Mouse (Mus musculus): Measurements from ENCODE around the gene 4930404N11Rik. TPM values are rescaled to one million over a fixed set of nuclear protein-coding genes. Genes with fewer than 3 reads are reported as not detected.

The 4930404N11Rik gene
- polyA plus RNA-seq, 1 experiment = 30.6 TPM

DNA sequence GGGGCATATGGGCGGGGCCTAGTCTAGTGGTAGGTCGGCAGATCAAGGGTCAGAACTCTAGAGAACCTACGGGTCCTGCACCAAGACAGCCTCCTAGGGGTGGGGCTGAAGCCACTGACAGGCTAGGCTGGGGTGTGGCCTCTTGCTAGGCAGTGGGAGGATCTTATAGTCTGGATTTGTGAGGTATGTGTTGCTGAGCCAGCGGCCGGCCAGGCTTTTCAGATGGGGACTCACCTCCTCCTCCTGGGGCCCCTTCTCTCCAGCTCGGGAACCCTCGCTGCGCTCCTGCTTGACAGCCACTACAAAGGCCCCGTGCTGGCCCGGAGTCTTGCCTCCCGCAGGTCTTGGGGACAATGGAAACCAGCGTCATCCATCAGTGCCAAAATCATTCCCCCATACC is 16.5 kb downstream of the 4930404N11Rik start:
- Histone ChIP-seq H3K27me3 (replicated peaks) (no peaks in the 10 kb centered on the region), H3K4me3 (replicated peaks) (peak overlapping the region; percentile 99), H3K36me3 (replicated peaks; ENCODE audit: low read length) (peaks cover 39% of the 10 kb centered on the region), H3K9me3 (no peaks in the 10 kb centered on the region), H3K4me1 (peaks cover 73% of the 10 kb centered on the region)
- TF ChIP-seq GATA1 (IDR thresholded peaks at IDR 0.05; ENCODE audit: borderline replicate concordance, low read length) (no peak), FLI1 (IDR thresholded peaks at IDR 0.05; ENCODE audit: low read length) (no peak)

DNA sequence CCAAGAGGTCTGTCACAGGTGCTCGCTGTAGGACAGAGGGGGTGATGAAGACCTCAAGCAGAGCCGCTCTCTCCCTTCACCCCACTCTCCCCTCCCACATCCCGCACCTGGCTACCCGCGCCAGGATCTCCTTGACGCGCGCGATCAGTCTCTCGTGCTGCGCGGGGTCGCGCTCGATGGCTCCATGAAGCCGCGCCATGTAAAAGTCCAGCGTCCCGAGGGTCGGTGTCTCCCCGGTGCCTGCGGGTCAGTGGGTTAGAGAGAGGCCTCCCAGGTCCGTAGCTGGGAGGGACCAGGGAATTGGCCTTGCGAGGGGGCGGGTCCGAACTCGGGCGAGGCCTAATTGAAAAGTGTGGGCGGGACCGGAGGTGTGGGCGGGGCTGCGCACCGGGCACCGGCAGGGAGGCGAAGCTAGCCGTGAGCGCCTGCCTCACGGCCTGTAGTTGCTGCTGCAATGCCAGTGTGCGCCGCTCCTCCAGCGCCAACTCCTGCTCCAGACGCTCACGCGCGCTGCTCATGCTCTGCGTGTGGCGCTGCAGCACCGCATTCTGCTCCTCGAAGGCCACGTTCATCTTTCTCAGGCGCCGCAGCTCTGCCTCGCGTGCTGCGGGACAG is 19.1 kb downstream of the 4930404N11Rik start:
- Histone ChIP-seq H3K4me1 (peaks cover 86% of the 10 kb centered on the region), H3K4me3 (replicated peaks) (peak overlapping the region; percentile 85)

GRCm38 (mm10) chr10:81345162-81345534 is 20.5 kb downstream of the 4930404N11Rik start:
- Histone ChIP-seq H3K27me3 (replicated peaks) (peaks cover 12% of the 10 kb centered on the region), H3K4me1 (peaks cover 92% of the 10 kb centered on the region), H3K4me3 (replicated peaks) (no peak overlapping the region), H3K9me3 (no peaks in the 10 kb centered on the region), H3K36me3 (replicated peaks; ENCODE audit: low read length) (peaks cover 39% of the 10 kb centered on the region)
- TF ChIP-seq GATA1 (IDR thresholded peaks at IDR 0.05; ENCODE audit: borderline replicate concordance, low read length) (no peak), FLI1 (IDR thresholded peaks at IDR 0.05; ENCODE audit: low read length) (no peak)

More for the DNA sequence above, 19.1 kb downstream of the 4930404N11Rik start:
- peaks cover 39% of the 10 kb centered on the region for H3K36me3 ChIP-seq (replicated peaks; ENCODE audit: low read length)
- H3K27me3 ChIP-seq (replicated peaks) = peaks cover 12% of the 10 kb centered on the region
- H3K9me3 ChIP-seq = no peaks in the 10 kb centered on the region
- no peak for TF ChIP-seq FLI1 (IDR thresholded peaks at IDR 0.05; ENCODE audit: low read length)

GRCm38 (mm10) chr10:81344421-81345161 is 21.0 kb downstream of the 4930404N11Rik start:
- no peak overlapping the region for H3K4me3 ChIP-seq (replicated peaks)
- TF ChIP-seq FLI1 (IDR thresholded peaks at IDR 0.05; ENCODE audit: low read length) (no peak), GATA1 (IDR thresholded peaks at IDR 0.05; ENCODE audit: borderline replicate concordance, low read length) (no peak)

DNA sequence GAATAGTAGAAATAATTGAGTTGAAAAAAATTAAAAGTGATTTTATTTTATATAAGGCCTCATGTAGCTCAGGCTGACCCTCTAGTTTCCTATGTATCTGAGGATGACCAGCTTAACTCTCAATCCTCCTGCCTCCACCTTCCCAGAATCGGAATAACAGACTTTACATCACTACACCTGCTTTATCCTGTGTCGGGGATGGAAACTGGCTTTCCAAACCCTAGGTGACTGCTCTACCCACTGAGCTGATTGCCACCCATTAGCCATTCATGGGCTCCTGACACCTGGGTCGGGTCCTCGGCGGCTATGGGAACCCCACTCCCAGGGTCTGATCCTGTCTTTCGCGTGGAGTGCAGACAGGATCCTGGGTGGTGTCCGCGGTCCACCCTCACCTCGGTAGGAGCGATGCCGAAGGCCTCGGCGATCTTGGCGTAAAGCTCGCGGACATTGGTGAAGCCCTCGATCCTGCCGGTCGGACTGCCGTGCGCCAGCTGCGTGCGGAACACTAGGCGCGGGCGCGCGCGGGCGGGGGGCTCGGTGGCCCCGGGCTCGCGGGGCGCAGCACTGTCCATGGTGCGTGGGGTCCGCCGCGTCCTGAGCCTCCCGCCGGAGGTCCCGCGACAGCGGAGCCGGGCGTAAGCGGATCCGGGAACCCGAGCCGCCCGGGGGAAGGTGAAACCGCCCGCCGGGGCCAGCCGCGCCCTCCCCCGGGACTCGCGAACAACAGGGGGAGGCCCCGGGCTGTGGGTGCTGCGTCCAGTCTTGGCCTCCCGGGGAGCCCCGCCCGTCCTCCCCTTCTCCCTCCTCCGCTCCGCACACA is 22.7 kb downstream of the 4930404N11Rik start, which contains the start of gene Gipc3:
TSS of gene Gipc3 (minus strand) at position 581 of the 820 bp plus-strand sequence.
- peaks cover 36% of the 10 kb centered on the region for H3K36me3 ChIP-seq (replicated peaks; ENCODE audit: low read length)
- peaks cover 83% of the 10 kb centered on the region for H3K4me1 ChIP-seq
- TF ChIP-seq FLI1 (IDR thresholded peaks at IDR 0.05; ENCODE audit: low read length) (no peak), GATA1 (IDR thresholded peaks at IDR 0.05; ENCODE audit: borderline replicate concordance, low read length) (no peak)
- no peaks in the 10 kb centered on the region for H3K9me3 ChIP-seq
- H3K4me3 ChIP-seq (replicated peaks) = peak within 1 kb of the TSS; percentile 93
- H3K27me3 ChIP-seq (replicated peaks) = peaks cover 12% of the 10 kb centered on the region

More at GRCm38 (mm10) chr10:81344421-81345161, 21.0 kb downstream of the 4930404N11Rik start:
- Histone ChIP-seq H3K9me3 (no peaks in the 10 kb centered on the region), H3K4me1 (peaks cover 91% of the 10 kb centered on the region), H3K36me3 (replicated peaks; ENCODE audit: low read length) (peaks cover 39% of the 10 kb centered on the region), H3K27me3 (replicated peaks) (peaks cover 12% of the 10 kb centered on the region)

DNA sequence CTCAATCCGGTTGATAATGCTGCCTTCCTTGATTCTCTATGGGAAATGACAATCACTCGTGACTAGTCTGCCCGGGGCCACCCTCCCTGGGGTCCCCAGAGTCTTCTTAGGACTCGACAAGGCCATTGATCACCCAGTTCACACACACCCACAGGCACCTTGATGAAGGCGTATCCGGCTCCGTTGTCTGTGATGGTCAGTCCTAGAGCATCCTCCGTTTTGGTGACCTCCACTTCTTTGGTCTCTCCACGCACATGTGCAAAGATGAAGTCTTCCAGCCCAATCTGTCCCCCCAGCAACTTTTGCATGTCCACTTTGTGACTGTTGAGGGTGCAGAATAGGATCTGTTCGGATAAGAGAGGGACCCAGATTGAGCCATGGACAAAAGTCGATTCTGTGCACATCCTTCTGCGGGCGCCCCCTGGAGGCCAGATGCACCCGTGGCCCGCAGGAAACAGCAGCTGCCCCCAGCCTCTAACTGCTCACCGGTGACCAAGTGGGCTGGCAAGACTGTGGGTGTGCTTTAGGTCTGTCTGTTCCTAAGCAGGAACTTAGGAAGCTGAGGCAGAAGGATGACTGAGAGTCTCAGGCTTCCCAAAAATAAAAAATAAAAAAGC is 24.2 kb downstream of the 4930404N11Rik start:
- peaks cover 12% of the 10 kb centered on the region for H3K27me3 ChIP-seq (replicated peaks)
- peaks cover 80% of the 10 kb centered on the region for H3K4me1 ChIP-seq
- TF ChIP-seq FLI1 (IDR thresholded peaks at IDR 0.05; ENCODE audit: low read length) = no peak
- TF ChIP-seq GATA1 (IDR thresholded peaks at IDR 0.05; ENCODE audit: borderline replicate concordance, low read length) = no peak
- H3K4me3 ChIP-seq (replicated peaks) = no peak overlapping the region
- H3K36me3 ChIP-seq (replicated peaks; ENCODE audit: low read length) = peaks cover 35% of the 10 kb centered on the region
- no peaks in the 10 kb centered on the region for H3K9me3 ChIP-seq

DNA sequence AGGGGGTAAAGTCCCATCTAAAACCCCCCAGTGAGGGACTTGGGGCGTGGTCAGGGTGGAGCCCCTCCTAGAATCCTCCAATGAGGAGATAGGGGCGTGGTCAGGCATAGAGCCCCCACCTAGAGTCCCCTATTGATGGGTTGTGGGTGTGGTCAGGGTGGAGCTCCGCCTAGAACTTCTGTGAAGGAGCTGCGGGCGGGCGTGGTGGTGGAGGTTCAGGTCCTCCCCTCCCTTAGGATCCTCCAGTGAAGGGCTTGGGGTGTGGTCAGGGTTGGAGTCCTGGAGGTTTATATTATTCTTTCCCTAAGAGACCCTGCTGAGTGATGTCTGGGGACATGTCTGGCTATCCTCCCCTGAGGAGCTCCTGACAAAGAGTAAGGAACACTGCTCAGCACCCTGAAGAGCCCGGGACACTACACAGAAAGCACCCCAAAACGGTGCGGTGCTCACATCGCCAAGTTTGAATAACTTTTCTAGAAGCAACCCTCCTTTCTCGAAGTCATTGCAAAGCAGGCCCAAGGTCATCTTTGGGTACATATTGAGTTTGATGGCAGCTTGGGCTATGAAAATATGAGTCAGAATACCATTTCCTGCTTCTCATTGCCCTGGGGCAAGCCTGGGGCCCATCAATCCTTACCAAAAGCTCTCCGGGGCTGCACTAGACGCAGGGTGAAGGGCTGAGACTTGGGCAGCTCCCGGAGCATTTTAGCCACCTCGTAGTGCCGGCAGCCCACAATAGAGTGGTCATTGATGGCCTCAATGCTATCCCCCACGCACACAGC is 24.9 kb downstream of the 4930404N11Rik start:
- peaks cover 80% of the 10 kb centered on the region for H3K4me1 ChIP-seq
- peaks cover 12% of the 10 kb centered on the region for H3K27me3 ChIP-seq (replicated peaks)
- peaks cover 33% of the 10 kb centered on the region for H3K36me3 ChIP-seq (replicated peaks; ENCODE audit: low read length)
- H3K9me3 ChIP-seq = no peaks in the 10 kb centered on the region
- TF ChIP-seq FLI1 (IDR thresholded peaks at IDR 0.05; ENCODE audit: low read length) = no peak
- no peak for TF ChIP-seq GATA1 (IDR thresholded peaks at IDR 0.05; ENCODE audit: borderline replicate concordance, low read length)
- no peak overlapping the region for H3K4me3 ChIP-seq (replicated peaks)

DNA sequence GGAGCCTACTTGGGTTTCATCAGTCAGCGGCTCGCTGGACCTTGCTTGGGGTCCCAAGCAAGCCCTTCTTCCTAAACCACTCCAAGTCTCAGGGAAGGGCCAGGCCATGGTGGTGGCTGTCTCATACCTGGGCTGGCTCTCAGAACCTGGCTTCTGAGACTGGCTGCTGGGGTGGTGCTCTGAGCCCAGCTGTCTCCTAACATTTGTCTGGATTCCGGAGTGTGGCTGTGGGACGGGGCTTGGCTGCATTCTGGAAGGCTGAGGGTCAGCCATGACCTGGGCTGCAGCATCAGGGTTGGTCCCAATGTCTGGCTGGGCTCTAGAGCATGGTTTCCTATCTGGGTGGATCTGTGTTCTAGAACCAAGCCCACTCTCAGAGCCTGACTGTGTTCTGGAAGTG is 29.1 kb downstream of the 4930404N11Rik start:
- H3K4me1 ChIP-seq = peaks cover 75% of the 10 kb centered on the region
- TF ChIP-seq FLI1 (IDR thresholded peaks at IDR 0.05; ENCODE audit: low read length) (no peak), GATA1 (IDR thresholded peaks at IDR 0.05; ENCODE audit: borderline replicate concordance, low read length) (no peak)
- no peak overlapping the region for H3K4me3 ChIP-seq (replicated peaks)
- H3K27me3 ChIP-seq (replicated peaks) = no peaks in the 10 kb centered on the region
- peaks cover 58% of the 10 kb centered on the region for H3K36me3 ChIP-seq (replicated peaks; ENCODE audit: low read length)
- H3K9me3 ChIP-seq = no peaks in the 10 kb centered on the region

Measured in megakaryocyte, embryonic 14.5 days (primary cell).